Mouse (Mus musculus) liver, embryonic 11.5 days (tissue): ENCODE measurements around the gene Fcamr. TPM values are rescaled to one million over a fixed set of nuclear protein-coding genes. Genes with fewer than 3 reads are reported as not detected.

Source experiments
- ATAC-seq: fragments of 200-750 bp; cut with Nextera tagmentation; replicated peaks from 2 replicates; pipeline ENCODE4 v1.8.0; 2017; ENCODE audit warnings: moderate number of reproducible peaks, mild to moderate bottlenecking, moderate TSS enrichment, moderate library complexity; ENCODE audit not compliant: low FRiP score
- DNase-seq: peaks from one replicate; pipeline ENCODE4 v3.0.0-alpha.2; 2017; ENCODE audit warnings: low spot score
- H3K27ac ChIP-seq: fragments of 300-500 bp; sonication (generic); 2 replicates; pipeline ENCODE4 v1.5.1; 2014; ENCODE audit warnings: mild to moderate bottlenecking, low read depth, low read length, control low read depth
- H3K27me3 ChIP-seq: fragments of 300-500 bp; sonication (generic); replicated peaks from 2 replicates; pipeline ENCODE4 v1.6.1; 2014; ENCODE audit warnings: low read length, mixed read lengths; ENCODE audit not compliant: control insufficient read depth, insufficient read depth
- H3K36me3 ChIP-seq: fragments of 300-500 bp; sonication (generic); 2 replicates; pipeline ENCODE4 v1.6.1; 2014; ENCODE audit warnings: mild to moderate bottlenecking, low read length, moderate library complexity, mixed read lengths; ENCODE audit not compliant: control insufficient read depth, insufficient read depth
- H3K4me1 ChIP-seq: fragments of 300-500 bp; sonication (generic); replicated peaks from 2 replicates; pipeline ENCODE4 v1.6.1; 2014; ENCODE audit warnings: low read length, mixed read lengths; ENCODE audit not compliant: control insufficient read depth, insufficient read depth
- H3K4me2 ChIP-seq: fragments of 300-500 bp; sonication (generic); 2 replicates; pipeline ENCODE4 v1.6.1; 2014; ENCODE audit warnings: mild to moderate bottlenecking, control low read depth, moderate library complexity
- H3K4me3 ChIP-seq: fragments of 300-500 bp; sonication (generic); 2 replicates; pipeline ENCODE4 v1.5.1; 2014; ENCODE audit warnings: low read depth, low read length, control low read depth
- H3K9ac ChIP-seq: fragments of 300-500 bp; sonication (generic); 2 replicates; pipeline ENCODE4 v1.6.1; 2014; ENCODE audit warnings: low read depth, low read length, control low read depth
- H3K9me3 ChIP-seq: fragments of 300-500 bp; sonication (generic); 2 replicates; pipeline ENCODE4 v1.6.1; 2016; ENCODE audit warnings: low read length, inconsistent platforms, mixed read lengths; ENCODE audit not compliant: control insufficient read depth
- WGBS: fragments of 180-500 bp; shearing (Covaris S2); extraction: QIAGEN DNeasy Blood & Tissue Kit; methylation state at CpG from one replicate; pipeline ENCODE4 v1.1.7; 2014; 5-methylcytosine and 5-hydroxymethylcytosine counted together
- polyA plus RNA-seq: library from polyadenylated mRNA; unstranded; fragments of >200 nt; fragmentation: Nextera tagmentation; extraction: Ambion mirVana; gene quantifications from 2 replicates; pipeline ENCODE4 v1.2.1, GENCODE M21; 2014

The Fcamr gene
- polyA plus RNA-seq, 1 experiment from 2014 or later: not detected

DNA sequence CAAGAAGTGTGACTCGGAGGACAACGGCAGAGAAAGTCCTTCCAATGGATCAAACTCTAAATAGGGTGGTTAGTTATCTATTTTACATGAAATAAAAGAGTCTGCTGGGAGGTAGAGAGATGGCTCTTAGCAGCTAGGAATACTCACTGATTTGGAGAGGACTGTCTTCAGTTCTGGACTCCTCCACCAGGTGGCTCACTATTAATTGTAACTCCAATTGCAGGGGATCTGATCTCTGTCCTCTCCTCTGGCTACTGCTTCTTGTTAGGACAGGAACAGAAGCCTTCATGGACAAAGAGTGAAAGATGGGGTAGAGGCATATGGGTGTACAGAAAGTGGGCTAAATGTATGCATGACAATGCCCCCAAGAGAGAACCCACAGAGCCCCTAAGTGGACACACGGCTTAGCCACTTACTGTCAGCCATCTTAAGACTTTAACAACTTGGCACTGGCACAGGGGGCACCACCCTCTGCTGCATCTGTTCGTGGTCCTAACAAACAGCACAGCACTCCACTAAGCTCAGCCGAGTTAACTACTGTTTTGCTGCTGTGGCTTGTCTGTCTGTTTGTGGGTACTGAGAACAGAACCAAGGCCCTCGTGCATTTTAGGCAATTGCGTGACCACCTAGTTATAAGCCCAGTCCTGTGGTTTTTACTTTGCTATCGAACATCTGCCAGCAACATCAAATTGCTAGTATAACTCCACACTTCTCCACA, 3.6 kb upstream of the Fcamr start:
- no peak overlapping the region for H3K4me3 ChIP-seq
- WGBS: 68% methylated on average over 8 of the region's 8 CpGs
- DNase-seq (no peak), ATAC-seq (no peak)
- no peak overlapping the region for H3K27ac ChIP-seq
- H3K9ac ChIP-seq: no peak overlapping the region
- H3K9me3 ChIP-seq: no peaks in the 10 kb centered on the region
- H3K27me3 ChIP-seq: no peaks in the 10 kb centered on the region
- no peak overlapping the region for H3K4me2 ChIP-seq
- H3K36me3 ChIP-seq: no peaks in the 10 kb centered on the region
- H3K4me1 ChIP-seq: no peaks in the 10 kb centered on the region

DNA sequence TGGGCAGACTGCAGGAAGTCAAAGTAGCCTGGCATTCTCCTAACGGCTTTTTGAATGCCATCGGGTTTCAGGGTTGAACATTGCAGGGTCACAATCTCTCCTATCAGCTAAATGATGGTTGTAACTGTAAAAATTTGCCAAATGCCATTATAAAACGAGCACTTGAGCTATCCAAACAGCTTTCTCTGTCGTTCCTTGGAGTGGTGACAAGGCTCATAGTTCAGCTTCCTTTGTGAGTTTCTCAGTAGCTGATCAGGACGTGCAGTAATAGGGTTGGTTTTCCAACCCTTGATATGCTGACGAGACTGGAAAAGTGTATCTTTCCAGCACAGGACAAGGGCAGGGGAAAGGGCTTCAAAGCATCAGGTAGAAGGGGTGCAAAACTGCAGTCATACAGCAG, 2.7 kb upstream of the Fcamr start:
- 61% methylated on average over 6 of the region's 6 CpGs for WGBS
- Histone ChIP-seq H3K9me3 (no peaks in the 10 kb centered on the region), H3K27me3 (no peaks in the 10 kb centered on the region), H3K27ac (no peak overlapping the region), H3K4me2 (no peak overlapping the region), H3K36me3 (no peaks in the 10 kb centered on the region), H3K4me3 (no peak overlapping the region), H3K4me1 (no peaks in the 10 kb centered on the region), H3K9ac (no peak overlapping the region)
- ATAC-seq: no peak
- no peak for DNase-seq

GRCm38 (mm10) chr1:130798551-130798950, 2.2 kb upstream of the Fcamr start:
- 68% methylated on average over 3 of the region's 3 CpGs for WGBS
- ATAC-seq (no peak), DNase-seq (no peak)
- H3K27ac ChIP-seq: no peak overlapping the region
- no peaks in the 10 kb centered on the region for H3K9me3 ChIP-seq
- no peak overlapping the region for H3K4me3 ChIP-seq
- no peaks in the 10 kb centered on the region for H3K27me3 ChIP-seq
- H3K4me1 ChIP-seq: no peaks in the 10 kb centered on the region
- no peak overlapping the region for H3K9ac ChIP-seq
- no peak overlapping the region for H3K4me2 ChIP-seq
- no peaks in the 10 kb centered on the region for H3K36me3 ChIP-seq

GRCm38 (mm10) chr1:130799399-130799798, 1.3 kb upstream of the Fcamr start:
- no peaks in the 10 kb centered on the region for H3K36me3 ChIP-seq
- DNase-seq (no peak), ATAC-seq (no peak)
- 81% methylated on average over 2 of the region's 2 CpGs for WGBS
- no peak overlapping the region for H3K4me3 ChIP-seq
- no peak overlapping the region for H3K27ac ChIP-seq
- no peak overlapping the region for H3K4me2 ChIP-seq
- no peaks in the 10 kb centered on the region for H3K9me3 ChIP-seq
- no peaks in the 10 kb centered on the region for H3K27me3 ChIP-seq
- no peaks in the 10 kb centered on the region for H3K4me1 ChIP-seq
- H3K9ac ChIP-seq: no peak overlapping the region

GRCm38 (mm10) chr1:130801511-130801910, 809 bp downstream of the Fcamr start:
- Histone ChIP-seq H3K27ac (no peak overlapping the region), H3K36me3 (no peaks in the 10 kb centered on the region), H3K4me3 (no peak overlapping the region), H3K9me3 (no peaks in the 10 kb centered on the region), H3K4me1 (no peaks in the 10 kb centered on the region), H3K27me3 (no peaks in the 10 kb centered on the region), H3K4me2 (no peak overlapping the region), H3K9ac (no peak overlapping the region)
- WGBS: 69% methylated on average over 2 of the region's 2 CpGs
- ATAC-seq (no peak), DNase-seq (no peak)

DNA sequence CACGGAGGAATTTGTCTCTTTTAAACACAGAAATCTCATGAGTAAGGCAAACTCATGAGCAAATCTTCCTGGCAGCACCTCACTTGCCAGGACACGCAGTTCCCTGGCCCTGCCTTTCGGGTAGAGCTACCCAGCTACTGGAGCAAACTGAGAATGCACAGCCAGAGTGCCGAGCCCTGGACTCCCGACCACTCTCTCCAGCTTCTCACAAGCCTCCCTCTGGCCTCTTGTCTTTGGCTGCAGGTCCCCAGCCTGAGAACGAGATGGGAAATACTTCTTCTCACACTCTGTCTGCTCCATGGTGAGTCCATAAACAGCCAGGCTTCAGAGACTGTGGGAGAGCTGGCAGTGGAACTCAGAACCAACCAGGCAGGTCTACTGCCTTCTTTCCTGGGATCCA, 2.3 kb downstream of the Fcamr start:
- Histone ChIP-seq H3K36me3 (no peaks in the 10 kb centered on the region), H3K9ac (no peak overlapping the region), H3K4me2 (no peak overlapping the region), H3K9me3 (no peaks in the 10 kb centered on the region), H3K4me1 (no peaks in the 10 kb centered on the region), H3K27ac (no peak overlapping the region), H3K4me3 (no peak overlapping the region), H3K27me3 (no peaks in the 10 kb centered on the region)
- DNase-seq (no peak), ATAC-seq (no peak)
- 58% methylated on average over 6 of the region's 6 CpGs for WGBS

DNA sequence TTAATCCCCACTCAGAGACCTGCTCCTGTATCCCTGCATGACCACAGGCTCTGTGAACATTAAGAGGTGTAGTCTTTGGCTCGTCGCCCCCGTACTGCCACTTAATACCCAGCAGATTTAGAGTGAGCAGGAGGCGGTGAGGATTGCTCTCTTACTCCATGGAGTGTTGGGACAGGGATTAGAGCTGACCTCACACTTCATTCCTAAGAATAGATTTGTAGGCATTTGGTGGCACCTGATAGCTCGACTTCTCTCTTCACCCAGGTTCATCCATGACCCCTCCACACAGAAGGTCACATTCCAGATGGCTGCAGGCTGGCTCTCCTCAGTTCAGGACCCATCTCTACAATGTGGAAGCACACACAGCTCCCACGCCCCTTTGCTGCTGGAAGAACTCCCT, 3.6 kb downstream of the Fcamr start:
- no peak for ATAC-seq
- Histone ChIP-seq H3K27ac (no peak overlapping the region), H3K9ac (no peak overlapping the region), H3K4me2 (no peak overlapping the region), H3K4me3 (no peak overlapping the region), H3K36me3 (no peaks in the 10 kb centered on the region), H3K4me1 (no peaks in the 10 kb centered on the region), H3K27me3 (no peaks in the 10 kb centered on the region), H3K9me3 (no peaks in the 10 kb centered on the region)
- 72% methylated on average over 6 of the region's 6 CpGs for WGBS
- no peak for DNase-seq

GRCm38 (mm10) chr1:130810906-130811305, 10.2 kb downstream of the Fcamr start:
- H3K4me1 ChIP-seq: no peaks in the 10 kb centered on the region
- no peaks in the 10 kb centered on the region for H3K27me3 ChIP-seq
- H3K4me3 ChIP-seq: no peak overlapping the region
- H3K9me3 ChIP-seq: no peaks in the 10 kb centered on the region
- WGBS: 81% methylated on average over 3 of the region's 3 CpGs
- no peaks in the 10 kb centered on the region for H3K36me3 ChIP-seq
- DNase-seq: no peak
- no peak overlapping the region for H3K9ac ChIP-seq
- no peak overlapping the region for H3K27ac ChIP-seq
- no peak for ATAC-seq
- no peak overlapping the region for H3K4me2 ChIP-seq

GRCm38 (mm10) chr1:130811316-130811715, 10.6 kb downstream of the Fcamr start:
- H3K4me3 ChIP-seq: no peak overlapping the region
- no peaks in the 10 kb centered on the region for H3K9me3 ChIP-seq
- no peaks in the 10 kb centered on the region for H3K4me1 ChIP-seq
- ATAC-seq (no peak), DNase-seq (no peak)
- H3K4me2 ChIP-seq: no peak overlapping the region
- no peak overlapping the region for H3K9ac ChIP-seq
- no peaks in the 10 kb centered on the region for H3K36me3 ChIP-seq
- H3K27ac ChIP-seq: no peak overlapping the region
- WGBS: 81% methylated on average over 17 of the region's 17 CpGs
- H3K27me3 ChIP-seq: no peaks in the 10 kb centered on the region
